Mouse (Mus musculus): ENCODE results near the gene Kptn. TPM values are rescaled to one million over a fixed set of nuclear protein-coding genes. Genes with fewer than 3 reads are reported as not detected.

The Kptn gene
- polyA plus RNA-seq, 1 experiment = 30.9 TPM

DNA sequence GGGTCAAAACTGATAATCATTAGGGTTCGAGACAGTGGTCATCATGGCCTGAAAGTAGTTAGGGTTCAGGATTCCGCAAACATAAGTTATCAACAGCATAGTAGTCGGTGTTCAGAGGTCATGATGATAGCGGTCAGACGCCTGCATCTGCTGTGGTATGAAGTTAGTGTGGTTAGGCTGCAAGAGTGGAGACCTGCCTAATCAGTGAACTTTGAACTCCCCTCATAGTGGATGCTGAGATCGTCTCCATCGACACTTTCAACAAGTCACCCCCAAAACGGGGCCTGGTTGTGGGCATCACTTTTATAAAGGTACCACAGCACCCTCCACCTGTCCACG lies 536 bp downstream of the Kptn start:
- DNase-seq (ENCODE audit: low read depth) = no peak

DNA sequence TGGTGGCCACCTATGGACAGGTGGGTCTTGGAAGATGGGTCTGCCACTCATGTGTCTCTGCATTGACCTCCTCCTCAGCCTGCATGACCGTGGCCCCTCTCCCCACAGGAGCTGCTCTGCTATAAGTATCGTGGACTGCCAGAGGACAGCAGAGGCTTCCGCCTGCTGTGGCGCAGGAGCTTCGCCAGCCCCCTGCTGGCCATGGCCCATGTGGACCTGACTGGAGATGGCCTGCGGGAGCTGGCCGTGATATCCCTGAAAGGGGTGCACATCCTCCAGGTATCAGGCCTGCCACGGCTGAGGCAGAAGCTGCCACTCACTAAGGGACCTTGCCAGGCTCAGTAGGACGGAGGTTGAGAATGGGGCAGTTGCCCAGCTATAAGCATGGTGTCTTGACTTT lies 6.1 kb downstream of the Kptn start:
- DNase-seq (ENCODE audit: low read depth) = no peak

DNA sequence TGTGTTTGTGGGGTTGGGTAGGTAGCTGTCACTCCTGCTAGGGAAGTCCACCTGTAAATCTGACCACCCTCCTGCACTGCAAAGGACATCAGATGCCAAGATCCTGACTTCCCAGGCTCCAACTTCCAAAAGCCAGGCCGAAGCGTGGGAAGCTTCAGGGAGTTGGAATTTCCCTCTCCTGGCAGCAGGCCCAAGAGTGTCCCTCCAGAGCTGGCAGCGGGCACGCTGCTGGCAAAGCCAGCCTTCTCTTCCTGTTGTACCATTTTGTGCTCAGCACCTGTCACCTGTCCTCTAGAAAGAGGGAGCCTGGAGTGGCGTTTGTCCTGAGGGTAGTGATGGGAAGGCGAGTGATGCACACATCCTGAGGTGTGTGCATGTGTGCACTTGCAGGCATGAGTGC lies 8.6 kb downstream of the Kptn start:
- DNase-seq (ENCODE audit: low read depth) = no peak

DNA sequence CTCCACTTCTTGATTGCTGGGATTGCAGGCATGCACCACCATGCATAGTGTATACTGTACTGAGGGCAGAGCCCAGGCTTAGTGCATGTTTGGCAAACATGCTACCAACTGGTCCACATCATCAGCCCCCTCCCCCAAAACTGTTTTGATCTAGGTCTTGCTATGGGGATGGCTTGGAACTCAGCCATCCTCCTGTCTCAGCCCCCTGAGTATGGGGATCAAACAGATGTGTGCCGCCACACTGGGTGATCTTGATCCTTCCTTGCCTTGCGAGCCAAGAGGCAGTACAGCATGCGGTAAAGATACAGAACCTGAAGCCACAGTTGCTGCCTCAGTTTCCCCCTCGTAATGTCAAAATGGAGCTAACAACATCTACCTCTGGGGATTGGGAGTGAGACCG lies 9.2 kb downstream of the Kptn start:
- DNase-seq (ENCODE audit: low read depth) = no peak

DNA sequence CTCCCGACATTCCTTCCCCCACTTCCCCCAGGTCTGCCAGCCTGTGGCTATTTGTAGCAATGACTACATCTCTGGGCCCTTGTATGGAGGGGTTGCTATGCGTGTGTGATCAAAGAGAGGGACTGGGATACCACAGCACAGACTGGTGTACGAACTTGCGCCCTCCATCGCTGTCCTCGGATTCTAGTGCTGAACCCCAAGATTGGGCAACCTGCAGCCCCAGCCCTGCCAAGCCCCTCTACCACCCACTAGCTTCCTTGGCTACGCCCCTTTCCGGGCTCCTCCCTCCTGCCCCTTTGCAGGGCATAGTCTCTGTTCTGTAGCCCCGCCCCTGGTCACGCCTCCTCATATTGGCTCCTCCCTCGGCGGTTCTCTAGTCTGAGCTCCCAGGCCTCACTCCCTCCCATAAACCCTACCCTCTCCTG lies 9.7 kb downstream of the Kptn start, which contains the start of gene Slc8a2:
TSS of gene Slc8a2 (plus strand) at position 406 of the 425 bp plus-strand sequence.
- no peak for DNase-seq (ENCODE audit: low read depth)

DNA sequence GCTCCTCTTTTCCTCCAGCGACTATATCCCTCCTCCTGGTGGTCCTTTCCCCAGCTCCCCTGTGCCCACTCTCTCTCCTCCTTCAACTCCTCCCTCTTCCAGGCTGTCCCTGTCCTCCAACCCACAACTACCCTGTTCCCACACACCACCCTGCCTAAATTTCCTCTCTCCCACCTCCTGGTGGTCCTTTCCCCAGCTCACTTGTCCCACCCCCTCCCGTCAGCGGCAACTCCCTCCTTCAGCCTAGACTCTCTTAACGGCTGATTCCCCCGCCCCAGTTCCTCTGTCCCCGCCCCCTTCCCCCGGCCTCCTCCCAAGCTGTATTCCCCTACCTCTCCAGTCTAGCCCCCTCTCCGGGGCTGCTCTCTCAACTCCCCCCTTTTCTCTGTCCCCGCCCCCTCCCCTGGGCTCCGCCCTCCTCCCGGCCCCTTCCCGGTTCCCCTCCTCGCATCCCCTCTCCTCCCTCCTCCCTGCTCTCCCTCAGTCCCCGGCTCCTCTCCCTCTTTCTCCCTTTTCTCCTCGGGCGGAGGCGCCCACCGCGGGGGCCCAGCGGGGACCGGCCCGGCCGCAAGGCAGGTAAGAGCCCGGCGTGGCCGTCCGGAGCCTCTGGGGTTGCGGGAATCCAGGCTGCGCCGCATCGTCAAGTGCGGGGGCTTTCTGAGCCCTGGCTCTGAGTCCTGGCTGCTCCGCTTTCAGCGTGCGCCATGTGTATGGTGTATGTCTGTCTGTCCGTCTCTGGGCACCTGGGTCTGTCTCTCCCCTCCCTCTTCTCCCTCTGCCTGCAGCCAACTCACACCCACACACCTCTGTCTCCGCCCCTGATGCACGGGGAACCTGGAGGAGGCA lies 10.4 kb downstream of the Kptn start:
- DNase-seq (ENCODE audit: low read depth) = no peak

DNA sequence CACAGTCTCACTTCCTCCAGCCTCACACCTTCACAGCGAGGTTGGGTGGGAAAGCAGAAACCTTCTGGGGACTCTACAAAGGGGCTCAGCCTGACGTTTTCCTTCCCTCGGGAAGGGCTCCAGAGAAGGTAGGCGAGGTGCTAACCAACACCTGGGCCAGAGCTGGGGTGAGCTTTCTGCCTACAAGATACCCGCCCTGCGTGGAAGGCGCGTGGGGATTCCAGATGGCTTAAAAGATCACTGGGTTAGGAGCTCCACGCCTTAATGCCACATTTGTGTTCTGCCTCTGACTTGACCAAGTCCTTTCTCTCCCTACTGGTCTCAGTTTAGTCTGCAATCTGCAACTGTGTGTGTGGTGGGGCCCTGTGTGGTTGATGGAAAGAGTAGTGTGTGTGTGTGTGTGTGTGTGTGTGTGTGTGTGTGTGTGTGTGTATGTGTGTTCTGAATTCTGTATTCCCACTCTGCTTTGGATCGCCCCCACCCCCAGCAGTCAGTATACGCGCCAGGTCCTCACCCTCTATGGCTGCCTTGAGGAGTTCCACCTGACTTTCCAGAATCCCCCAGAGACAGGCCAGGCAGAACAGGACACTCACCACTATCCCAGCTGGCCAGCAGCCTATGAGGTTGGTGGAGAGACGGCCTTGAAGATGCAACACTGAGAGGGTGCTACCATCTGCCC lies 11.4 kb downstream of the Kptn start:
- no peak for DNase-seq (ENCODE audit: low read depth)

DNA sequence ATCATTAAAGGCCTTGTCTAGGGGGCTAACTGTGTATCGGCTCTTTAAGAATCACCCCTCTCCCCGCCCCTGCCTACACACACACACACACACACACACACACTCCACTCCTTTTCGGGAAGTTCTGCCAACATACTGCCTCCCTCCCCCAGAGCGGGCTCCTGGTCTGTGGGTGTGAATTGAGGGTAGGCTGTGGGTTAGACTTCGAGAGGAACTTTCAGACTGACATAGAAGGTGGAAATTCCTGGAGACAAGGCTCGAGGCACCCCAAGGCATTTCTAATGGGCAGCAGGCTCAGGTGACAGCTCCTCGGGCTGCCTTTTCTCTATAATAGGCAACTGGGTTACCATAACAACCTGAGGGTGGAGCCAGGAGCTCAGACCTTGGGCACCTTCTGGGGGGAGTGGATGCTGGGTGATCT lies 12.5 kb downstream of the Kptn start:
- no peak for DNase-seq (ENCODE audit: low read depth)

DNA sequence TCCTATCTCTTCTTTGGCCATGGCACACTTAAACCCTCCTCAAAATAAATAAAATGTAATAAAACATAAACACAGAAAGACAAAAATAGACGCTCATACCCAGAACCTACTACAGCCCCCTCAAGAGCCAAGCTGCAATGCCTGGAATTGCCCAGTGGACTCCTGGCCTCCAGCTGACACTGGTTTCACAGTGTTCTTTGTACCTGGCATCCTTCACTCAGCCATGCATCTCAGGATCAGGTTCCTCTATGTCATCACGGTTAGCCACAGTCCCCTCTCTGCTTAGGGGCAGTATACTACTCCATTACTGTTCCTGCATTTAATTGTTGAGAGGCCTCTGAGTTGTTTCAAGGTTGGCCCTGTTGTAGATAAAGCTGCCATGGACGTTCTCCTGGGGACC lies 13.2 kb downstream of the Kptn start:
- no peak for DNase-seq (ENCODE audit: low read depth)

DNA sequence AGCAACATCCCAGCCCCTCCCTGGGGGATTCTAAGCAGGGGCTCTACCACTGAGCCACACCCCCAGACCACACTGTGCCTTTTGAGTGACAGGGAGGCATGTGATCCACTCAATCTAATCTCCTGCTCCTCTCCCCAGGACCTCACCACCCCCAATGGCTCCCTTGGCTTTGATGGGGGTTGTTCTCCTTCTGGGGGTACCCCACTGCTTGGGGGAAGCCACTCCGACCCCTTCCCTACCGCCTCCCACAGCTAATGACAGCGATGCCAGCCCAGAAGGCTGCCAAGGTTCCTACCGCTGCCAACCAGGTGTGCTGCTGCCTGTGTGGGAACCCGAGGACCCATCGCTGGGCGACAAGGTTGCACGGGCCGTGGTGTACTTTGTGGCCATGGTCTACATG lies 14.0 kb downstream of the Kptn start:
- DNase-seq (ENCODE audit: low read depth) = no peak

DNA sequence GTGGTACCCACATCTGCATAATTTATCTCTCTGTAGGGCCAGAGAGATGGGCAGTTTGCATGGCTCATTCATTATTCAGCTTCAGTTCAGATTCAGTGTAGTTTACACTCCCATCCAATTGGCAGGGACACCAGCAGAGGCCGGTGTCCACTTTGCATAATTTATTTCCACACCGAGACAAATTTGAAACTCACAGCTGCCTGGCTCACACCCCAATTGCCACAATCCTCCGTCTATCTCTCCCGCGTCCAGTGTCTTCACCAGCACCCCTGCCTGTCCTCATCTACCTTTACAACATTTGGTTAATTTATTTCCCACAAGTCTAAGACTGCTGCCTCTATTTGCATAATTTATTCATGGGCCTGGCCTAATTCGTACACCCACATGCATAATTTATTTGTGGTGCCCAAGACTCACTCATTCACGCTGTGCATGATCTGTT lies 15.3 kb downstream of the Kptn start:
- no peak for DNase-seq (ENCODE audit: low read depth)

DNA sequence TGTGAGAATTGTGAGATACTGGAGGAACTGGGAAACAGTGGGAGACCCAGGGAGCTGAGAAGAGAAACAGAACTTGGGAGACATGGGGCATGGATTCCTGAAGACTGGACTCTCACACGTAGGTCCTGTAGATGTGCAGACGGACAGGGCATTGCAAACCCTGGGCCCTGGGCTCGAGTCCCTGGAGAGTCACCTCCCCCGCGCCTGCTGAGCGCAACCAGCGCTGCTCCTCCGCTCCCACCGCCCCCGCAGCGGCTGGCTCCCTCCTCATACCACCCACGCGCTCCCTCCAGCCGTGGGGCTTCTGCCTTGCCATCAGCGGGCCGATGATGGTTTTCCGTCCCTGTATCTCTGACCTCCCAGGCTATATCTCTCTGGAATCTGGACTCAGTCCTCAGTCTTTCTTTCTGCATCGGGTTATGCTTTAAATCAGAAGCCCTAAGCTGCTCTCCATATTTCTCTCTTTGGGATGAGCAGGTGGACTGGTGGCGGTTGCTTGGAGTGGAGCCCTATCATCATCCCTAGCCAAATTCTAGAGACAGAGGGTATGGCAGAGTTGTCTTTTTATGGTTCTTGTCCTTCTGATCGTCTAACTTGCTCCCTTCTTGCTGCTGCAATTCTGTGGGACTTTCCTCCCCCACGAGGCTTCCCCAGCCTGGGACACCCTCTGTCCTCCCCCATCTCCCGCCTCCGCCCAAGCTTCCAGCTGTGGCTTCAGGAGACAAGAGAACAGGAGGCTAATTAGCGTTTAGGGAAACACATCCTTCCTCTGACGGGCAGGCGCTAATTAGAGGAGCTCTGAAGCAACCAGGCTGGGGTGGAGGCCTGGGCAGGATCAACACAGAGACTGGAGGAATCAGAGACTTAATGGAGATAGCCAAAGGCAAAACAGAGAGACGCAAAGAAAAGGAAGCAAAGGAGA lies 27.1 kb downstream of the Kptn start:
- DNase-seq (ENCODE audit: low read depth) = no peak

DNA sequence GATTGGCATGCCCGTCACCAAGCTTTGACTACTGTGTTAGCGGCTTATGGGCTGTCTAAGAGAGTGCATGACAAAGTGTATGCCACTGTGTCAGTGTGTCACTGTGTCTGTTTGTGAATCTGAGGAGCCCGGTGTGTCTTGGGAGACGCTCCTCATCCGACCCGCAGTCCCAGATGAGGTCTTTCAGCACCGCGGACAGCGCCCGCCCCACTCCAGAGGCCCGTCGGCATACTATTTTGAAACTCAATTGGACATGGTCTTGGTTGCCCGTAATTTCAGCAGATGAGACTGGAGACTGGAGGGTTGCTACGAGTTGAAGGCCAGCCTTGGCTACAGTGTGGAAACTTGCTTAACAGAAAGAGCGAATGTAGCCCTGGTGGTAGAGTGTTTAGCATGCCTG lies 27.9 kb downstream of the Kptn start:
- DNase-seq (ENCODE audit: low read depth) = no peak

DNA sequence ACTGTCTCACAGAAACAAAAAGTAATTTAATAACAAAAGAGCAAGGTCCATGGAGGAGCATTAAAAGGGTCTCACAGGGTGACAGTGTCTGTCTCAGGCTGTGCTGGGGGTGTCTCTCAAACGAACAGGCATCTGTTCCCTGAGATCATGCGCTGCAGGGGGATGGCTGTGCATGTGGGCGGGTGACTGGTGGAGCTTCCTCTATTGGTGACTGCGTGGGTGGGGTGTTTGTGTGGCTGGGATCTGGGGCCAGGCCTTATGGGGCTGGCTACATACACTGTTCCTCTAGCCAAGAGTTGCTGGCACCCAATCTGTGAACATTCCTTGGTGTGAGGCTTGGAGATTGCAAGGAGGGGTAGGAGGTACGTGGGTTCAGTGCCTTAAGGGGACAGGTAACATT lies 29.5 kb downstream of the Kptn start:
- DNase-seq (ENCODE audit: low read depth) = no peak

DNA sequence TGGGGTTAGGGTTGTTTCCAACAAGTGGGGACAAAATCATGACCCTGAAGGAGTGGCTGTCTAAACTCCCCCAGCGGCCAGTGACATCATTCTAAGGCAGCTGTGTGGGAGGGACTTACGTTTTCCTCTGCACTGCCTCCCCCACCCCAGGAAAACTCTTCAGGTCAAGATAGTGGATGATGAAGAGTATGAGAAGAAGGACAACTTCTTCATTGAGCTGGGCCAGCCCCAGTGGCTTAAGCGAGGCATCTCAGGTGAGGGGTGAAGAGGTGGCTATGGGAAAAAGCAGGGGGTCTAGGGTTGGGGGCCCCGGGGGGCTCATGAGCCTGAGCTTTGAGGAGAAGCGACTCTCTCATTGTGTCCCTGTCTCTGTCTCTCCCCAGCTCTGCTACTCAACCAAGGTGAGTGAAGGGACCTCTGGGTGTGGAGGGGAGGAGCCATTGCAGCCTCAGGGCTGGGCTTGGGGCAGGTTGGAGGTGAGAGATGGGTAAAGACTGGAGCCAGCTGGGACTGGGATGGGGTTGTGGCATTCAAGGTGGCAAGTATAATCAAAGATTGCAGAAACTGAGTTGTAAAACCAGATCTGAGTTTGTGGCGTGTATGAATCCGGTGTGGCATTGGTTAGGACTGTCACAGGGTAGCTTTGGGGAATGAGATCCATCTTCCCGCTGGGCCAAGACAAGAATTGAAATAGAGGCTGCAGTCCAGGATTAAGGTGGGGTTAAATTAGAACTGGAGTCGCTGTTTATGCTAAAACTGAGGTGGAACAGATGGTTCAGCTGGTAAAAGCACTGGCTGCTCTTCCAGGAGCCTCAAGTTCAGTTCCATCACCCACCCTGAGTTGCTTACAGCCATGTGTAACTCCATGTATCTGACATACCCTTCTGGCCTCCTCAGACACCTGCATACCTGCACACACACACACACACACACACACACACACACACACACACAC lies 30.8 kb downstream of the Kptn start:
- no peak for DNase-seq (ENCODE audit: low read depth)

DNA sequence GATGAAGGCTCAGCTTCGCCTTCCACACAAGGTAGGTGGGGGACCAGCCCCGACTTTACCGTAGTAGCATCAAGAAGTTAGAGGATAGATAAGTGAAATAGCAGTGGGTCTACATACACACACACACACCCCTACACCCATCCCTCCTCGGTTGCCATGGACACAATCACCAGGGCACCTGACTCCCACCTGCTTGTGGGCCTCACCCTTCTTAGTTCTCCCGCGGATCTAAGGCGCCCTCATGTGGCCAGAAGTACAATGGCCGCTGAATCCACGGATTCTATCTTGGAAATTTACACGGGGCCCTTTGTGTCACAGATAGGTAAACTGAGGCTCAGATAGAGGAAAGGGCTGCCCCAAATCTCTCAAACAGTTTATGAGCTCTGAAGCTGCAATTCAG lies 33.8 kb downstream of the Kptn start:
- DNase-seq (ENCODE audit: low read depth) = no peak

DNA sequence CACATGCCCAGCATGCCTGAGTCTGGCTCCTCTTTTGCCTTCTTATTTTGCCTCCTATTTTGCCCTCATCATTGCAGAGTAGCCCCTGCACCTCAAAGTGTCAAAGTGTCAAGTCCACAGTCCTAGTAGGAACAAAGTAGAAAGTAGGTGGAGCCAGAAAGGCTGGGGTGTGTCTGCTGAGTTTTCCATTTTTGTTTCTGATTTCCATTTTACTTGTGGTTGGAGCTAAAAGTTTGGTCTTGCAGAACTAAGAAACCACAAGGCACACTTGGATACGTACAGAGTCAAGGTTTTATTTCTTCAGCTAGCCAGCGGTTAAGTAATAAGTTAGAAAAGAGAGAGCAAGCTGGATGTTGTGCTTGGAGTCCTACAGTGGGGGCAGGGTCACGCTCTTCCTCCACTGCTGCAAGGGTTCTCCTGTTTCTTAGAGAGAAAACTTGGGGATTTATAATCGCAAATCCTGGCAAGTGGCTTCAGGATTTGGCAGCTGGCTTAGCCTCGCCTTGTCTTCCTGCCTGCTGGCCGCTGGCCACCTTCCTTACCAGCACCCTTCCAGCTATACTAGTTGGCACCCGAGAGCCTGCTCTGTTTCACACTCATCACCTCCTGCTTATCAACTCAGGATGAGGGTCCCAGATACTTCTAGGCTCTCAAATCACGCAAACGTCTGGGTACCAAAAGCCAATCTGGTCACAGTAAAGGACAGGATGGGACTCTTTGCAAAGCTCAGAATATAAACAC lies 35.6 kb downstream of the Kptn start:
- no peak for DNase-seq (ENCODE audit: low read depth)

DNA sequence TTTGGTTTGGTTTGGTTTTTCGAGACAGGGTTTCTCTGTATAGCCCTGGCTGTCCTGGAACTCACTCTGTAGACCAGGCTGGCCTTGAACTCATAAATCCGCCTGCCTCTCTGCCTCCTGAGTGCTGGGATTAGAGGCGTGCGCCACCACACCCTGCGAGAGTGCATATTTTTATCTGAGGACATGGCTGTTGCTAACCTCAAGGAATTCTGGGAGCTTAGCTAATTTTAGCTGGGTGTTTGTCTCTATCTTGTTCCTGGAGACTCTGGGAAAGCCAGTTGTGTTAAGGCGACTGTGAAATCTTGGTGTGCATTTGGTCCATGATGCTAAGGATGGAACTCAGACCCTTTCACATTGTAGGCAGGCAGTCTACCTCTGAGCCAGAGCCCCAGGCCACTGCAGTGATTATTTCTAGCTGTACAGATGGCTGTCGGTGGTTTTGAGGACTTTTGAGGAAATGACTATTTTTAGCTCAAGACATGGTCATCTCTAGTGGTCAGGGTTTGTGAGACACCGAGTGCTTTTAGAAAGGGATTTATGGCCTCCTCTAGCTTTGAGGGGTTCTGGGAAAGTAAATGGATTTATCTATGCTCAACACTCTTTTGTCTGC lies 36.5 kb downstream of the Kptn start:
- no peak for DNase-seq (ENCODE audit: low read depth)

DNA sequence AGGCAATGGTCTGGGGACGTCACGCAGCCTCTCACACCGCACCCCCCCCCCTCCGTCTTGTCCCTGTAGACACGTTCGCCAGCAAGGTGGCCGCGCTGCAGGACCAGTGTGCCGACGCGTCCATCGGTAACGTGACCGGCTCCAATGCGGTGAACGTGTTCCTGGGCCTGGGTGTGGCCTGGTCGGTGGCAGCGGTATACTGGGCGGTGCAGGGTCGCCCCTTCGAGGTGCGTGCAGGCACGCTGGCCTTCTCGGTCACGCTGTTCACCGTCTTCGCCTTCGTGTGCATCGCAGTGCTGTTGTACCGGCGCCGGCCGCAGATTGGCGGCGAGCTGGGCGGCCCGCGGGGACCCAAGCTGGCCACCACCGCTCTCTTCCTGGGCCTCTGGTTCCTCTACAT lies 39.0 kb downstream of the Kptn start:
- DNase-seq (ENCODE audit: low read depth) = no peak

DNA sequence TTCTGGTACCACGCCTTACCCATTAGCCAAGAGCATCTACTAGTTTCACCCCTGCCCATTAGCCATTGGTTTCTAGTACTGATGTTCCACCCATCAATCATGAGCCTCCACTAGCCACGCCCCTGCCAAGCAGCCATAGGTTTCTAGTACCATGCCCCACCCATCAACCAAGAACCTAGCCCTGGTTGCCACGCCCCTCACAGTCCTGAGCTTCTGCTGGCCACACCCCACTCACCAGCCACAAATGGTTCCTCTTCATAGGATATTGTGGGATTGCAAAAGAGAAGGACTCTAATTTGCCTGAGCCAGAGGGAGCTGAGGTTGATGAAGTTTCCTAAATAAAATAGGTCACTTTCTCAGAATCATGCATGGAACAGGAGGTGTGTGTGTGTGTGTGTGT lies 41.0 kb downstream of the Kptn start:
- no peak for DNase-seq (ENCODE audit: low read depth)
